Mouse (Mus musculus) cortical plate, adult 2 months (tissue): ENCODE results near the gene Nptx2.

Source experiments
- CTCF ChIP-seq: fragments of 200-500 bp; IDR thresholded peaks from 2 replicates; pipeline ENCODE4 v1.5.1; 2011; ENCODE audit warnings: mild to moderate bottlenecking, control low read depth, low read length; ENCODE audit not compliant: insufficient read depth; ENCODE audit errors: extremely low read depth
- POLR2A ChIP-seq: fragments of 200-500 bp; IDR thresholded peaks from 2 replicates; pipeline ENCODE4 v1.6.1; 2011; ENCODE audit warnings: mild to moderate bottlenecking, low read length, control low read depth; ENCODE audit not compliant: insufficient read depth; ENCODE audit errors: extremely low read depth

DNA sequence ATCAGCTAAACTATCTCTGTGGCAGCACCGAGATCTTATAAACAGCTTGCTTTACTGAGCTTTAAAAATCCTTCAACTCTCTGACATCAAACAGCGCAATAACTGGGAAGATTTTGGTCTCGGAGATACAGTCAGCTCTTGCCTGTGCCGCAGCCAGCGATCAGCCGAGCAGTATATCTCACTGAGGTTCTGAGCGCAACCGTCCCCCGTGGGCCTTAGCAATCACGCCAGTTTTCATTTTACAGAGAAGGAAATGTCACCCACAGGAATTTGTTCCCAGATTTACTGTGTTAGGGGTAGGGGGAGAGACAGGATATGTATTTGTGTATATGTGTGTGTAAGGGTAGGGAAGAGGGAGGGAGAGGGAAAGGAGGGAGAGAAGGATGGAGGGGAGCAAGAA is 20.9 kb upstream of the Nptx2 start:
- no peak for TF ChIP-seq CTCF
- TF ChIP-seq POLR2A, result no peak
